Mouse (Mus musculus): ENCODE data around the gene Hps5.
"Not testable (repeated sequence)": the region's sequence is repeated elsewhere in the genome, so short reads cannot be mapped to it uniquely, and the experiment has no call there.

The Hps5 gene

DNA sequence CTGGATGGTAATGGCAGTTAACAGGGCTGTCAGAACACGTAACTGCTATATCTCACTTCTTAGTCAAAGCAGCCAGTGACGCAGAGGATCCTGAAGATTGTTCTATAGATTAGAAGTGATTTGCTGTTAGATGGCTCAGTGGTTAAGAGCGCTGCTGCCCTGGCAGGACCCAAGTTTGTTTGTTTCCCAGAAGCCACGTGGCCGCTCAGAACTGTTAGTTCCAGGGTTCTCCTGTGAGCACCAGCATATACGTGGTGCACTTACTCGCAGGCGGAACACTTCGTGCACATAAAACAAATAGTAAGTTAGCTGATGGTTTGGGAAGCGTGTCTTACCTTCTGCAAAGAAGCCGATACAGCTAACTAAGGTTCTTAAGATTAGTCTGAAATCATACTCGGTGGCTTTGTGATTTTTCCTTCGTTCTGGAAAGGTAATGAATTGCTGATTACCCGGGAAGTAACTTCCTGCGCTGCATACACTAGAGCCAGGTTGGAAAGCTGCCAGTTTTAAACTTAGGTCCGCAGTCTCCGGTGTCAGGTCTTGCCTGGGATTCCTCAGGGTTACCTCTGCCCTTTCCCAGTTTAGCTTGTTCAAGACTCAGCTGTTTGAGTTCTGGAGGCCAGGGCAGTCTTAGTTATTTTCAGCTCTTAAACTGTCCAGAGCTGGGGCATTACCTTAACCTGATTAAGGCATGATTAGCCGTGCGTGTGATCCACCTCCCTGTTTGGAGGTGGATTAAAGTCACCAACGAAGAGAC lies 31.4 kb upstream of the Hps5 start:
- DNase-seq: peak; percentile 66 to 85

DNA sequence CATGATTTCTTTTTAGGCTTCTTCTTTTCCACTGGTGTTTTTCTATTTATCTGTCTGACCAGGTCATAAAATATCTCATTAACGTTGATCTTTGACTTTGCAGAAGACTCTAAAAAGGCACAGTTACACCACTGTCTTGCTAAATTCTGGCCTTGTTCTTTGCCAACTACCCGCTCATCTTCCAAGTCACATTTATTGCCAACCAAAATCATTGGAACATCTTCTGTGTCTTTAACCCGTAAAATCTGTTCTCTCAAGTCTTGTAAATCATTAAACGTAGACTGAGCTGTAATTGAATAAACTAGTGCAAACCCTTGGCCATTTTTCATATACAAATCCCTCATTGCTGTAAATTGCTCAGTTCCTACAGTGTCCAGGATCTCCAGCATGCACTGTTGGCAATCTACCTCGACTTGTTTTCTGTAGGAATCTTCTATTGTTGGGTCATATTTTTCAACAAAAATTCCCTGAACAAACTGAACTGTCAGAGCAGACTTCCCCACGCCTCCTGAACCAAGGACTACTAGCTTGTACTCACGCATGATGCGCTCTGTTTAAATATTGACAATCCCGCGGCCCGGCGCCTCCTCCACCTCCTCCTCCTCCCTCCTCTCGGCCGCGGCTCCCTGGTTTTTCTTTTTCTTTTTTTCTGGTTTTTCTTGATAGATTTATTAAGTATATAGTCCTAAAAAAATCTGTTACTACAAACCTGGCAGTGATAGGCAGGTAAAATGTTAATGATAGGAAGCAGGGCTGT lies 25.2 kb upstream of the Hps5 start:
- DNase-seq: peak in 1 of 2 experiments; percentile 71

DNA sequence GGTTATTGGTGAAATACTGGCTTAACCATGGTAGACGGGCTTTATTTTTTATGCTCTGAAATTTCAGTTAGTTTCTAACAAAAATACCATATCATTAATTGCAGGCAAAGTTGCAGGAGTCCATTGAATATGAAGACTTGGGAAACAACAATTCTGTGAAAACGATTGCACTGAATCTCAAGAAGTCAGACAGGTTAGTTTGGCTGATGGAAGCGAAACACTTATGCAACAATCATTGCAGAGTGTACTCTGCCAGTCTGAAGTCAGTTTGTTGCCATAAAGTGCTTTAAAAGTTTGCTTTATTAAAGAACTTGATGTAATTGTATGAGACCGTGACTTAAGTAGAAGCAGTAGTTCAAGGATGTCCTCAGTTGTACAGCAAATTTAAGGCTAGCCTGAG lies 18.1 kb upstream of the Hps5 start:
- no peak for DNase-seq

GRCm38 (mm10) chr7:46810325-46810724 lies 14.5 kb upstream of the Hps5 start:
- DNase-seq: no peak

- no peak for DNase-seq
Observed at GRCm38 (mm10) chr7:46796779-46797178, 915 bp upstream of the Hps5 start.

GRCm38 (mm10) chr7:46796206-46796679 lies 379 bp upstream of the Hps5 start:
- DNase-seq: no peak

DNA sequence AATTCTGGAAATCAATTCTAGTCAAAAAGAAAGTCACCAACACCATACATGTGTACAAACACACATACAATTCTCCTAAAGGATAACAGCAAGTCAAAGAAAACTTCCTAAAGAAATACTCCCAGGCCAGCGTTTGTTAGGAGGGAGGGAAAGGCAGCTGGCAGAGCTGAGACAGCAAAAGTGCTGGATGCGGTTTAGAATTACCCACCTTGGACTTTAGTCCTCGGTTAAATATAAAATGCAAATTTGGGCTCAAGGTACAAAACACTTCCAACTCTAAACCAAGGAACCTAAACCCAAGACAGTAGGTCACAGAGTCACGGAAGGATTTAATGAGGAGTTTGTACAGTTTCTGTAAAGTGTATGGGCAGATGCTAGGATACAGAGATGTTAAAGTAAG lies 2.0 kb downstream of the Hps5 start:
- DNase-seq: peak; percentile 41 to 66

DNA sequence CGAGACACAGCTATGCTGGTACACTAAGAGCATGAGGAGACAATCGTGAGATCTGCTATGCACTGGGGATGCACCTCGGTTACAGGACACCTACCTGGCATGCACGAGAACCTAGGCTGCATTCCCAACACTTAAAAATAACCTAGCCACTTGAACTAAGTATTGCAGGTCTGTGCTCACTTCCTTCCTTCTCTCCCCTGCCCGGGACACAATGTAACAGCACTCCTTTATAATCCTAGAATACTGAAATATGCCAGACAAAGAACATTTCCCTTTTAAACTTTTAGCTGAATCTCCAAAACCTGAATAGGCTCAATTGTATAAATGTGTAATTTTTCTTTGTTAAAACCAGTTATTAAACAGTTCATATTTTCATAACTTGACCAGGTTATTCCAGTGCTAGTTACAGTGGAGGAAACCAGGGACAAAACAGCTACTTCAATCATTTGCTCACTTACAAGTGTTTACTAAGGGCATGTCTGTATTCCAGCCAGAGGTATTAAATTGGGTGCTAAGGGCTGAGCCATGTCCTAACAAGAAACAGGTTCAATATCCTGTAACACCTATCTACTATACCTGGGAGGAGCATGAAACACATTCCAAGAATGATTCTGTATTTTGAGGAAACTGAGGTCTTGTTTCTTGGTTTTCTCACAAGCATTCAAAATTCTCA lies 6.6 kb downstream of the Hps5 start:
- no peak for DNase-seq

GRCm38 (mm10) chr7:46770706-46771105 lies 25.2 kb downstream of the Hps5 start:
- peak in 1 of 2 experiments; percentile 67 for DNase-seq

DNA sequence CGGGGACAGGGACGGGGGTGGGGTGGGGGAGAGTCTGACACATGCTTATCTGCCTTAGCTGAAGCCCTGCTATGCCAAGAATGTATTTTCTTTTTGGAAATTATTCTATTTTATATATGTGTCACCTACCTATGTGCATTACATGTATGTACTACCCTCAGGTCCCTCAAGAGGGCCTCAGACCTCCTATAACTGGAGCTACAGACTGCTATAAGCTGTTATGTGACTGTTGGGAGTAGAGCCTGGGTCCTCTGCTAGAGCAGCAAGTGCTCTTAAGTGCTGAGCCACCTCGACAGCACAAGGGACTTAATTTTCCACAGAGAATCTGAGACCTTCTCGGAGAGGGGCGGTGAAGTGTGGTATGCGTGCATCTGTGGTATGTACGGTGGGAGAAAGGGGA lies 27.4 kb downstream of the Hps5 start:
- DNase-seq: no peak

- DNase-seq: no peak
Observed at GRCm38 (mm10) chr7:46767371-46767770, 28.5 kb downstream of the Hps5 start.

DNA sequence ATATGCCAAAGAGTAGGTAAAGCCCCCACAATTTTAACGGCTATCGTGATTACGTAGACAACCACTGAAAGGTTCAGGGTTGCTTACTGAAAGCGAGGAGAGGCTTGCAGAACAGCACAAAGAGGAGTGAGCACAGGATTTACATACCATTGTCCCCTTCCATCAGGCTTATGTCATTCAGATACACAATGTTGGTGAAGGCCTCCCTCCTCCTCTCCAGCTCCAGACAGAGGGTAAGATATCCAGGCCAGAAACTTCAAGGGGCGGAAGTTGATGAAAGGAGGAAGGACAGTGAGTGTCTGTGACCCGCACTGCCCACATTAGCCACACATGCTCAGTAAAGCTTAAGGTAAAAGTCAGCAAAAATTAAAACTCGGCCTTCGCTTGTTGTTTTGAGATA lies 31.2 kb downstream of the Hps5 start:
- DNase-seq: no peak

- DNase-seq: no peak
Observed at GRCm38 (mm10) chr7:46762601-46763000, 33.3 kb downstream of the Hps5 start.

DNA sequence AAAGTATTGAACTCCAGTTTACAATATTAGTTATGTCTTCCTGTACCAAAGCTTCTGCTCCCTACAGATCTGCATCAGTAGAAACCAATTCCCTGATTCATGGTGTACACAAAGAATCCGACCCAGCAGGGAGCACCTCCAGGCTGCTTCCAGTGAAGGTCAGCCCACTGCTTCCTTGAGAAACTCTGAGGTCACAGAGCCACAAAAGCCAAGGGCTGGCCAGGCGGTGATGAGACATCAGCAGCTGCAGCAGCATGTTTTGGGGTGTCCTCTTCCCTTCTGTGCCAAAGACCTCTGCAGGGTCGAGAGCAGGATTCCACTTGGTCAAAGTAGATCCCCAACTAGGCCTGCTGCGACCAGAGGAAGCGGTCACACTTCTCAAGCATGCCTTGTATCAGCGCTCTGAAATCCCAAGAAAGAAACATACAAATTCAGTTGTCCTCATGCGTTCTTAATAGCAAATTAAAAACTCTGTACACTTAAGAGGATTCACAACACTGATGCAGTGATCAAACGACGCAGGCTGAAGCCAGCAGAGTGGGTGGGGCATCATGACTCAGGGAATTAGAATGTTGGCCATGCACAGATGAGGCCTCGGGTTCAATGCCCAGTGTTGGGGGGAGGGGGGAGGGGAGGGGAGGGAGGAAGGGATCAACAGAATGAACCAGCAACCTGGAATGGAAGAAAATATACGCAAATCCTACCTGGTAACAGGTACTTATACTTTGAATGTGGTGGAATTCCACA lies 34.6 kb downstream of the Hps5 start:
- DNase-seq: no peak

GRCm38 (mm10) chr7:46751490-46751889 lies 44.4 kb downstream of the Hps5 start, which contains the start of gene Saa2:
Gene Saa2, plus strand, starts transcription at chr7:46751790.
- no peak for DNase-seq

DNA sequence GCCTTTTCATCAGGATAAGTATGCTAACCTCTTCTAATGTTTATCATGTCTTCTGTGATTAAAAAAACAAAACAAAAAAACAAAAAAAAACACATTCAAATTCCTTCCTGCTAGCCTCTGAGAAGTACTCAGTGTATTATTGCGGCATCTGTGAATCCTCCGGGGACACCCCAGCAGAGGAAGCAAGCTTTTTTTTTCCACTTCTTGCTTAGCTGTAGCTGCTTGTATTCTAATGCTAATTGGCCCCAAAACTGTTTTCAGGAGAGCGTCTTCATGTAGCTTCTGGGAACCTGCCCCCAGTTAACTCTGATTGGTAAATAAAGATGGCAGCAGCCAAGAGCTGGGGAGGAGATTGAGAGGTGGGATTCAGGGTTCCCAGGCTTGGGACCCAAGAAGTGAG lies 47.4 kb downstream of the Hps5 start:
- DNase-seq: no peak

- DNase-seq: no peak
Observed at GRCm38 (mm10) chr7:46746381-46746780, 49.5 kb downstream of the Hps5 start.

DNA sequence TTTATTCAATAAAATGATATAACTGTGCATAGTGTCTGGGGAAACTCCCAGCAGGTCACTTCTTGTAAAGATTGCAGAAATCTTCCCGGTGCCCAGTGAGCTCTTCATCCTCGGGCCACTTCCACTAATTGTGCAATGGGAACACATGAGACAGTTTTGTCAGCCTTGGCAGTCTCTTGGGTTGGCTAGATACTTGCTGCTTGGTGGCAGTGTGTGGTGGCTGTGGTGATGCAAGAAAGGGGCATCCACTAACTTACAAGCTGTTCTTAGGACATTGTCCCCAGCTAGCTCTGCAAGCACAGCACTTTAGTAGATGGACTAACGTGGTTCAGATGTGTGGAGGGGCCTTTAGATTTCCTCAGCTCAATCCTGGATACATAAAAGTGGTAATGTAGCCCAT lies 50.0 kb downstream of the Hps5 start:
- DNase-seq: no peak

DNA sequence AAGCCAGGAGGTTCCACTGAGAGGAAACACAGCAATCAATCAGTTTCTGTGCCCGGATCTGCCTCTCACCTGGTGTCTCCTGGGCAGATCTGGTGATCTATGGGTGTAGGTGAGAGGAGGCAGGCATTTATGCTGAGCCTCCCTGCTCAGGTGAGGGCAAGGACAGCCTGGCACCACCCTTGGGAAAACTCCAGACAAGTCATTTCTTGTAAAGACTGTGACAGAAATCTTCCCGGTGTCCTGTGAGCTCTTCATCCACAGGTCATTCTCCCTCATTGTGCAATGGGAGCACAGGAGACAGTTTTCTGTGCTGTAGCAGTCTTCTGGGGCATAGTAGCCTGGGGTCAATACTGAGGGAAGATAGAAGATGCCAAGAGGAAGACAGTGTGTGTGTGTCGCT lies 53.0 kb downstream of the Hps5 start, which contains the start of gene Saa1:
Gene Saa1 (minus strand): TSS at position 101 of the 400 bp plus-strand sequence.
- not testable (repeated sequence) for DNase-seq

GRCm38 (mm10) chr7:46740041-46740440 lies 55.8 kb downstream of the Hps5 start:
- not testable (repeated sequence) for DNase-seq

- peak; percentile 51 to 74 for DNase-seq
Observed at GRCm38 (mm10) chr7:46738561-46739460, 57.1 kb downstream of the Hps5 start.

DNA sequence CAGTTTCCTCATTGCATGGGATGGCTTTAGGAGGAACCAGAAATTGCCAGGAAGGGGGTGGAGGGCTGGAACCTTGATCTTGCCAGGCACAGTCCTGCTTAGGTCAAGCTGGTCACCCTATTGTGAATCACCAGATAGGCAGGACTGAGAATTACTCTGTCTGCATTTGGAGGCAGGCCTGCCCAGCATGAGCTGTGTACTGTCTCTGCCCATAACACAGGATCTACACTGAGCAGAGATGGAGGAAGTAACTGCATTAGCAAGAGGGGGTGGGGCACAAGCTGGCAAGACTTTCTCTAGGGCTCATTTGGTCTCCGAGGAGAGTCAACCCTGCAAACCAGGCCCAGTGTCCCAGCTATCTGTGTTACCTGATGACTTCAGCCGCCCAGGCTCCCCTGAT lies 60.9 kb downstream of the Hps5 start:
- DNase-seq: no peak
